Mouse (Mus musculus) stomach, embryonic 15.5 days (tissue): ENCODE results near the gene Agap3. TPM values are rescaled to one million over a fixed set of nuclear protein-coding genes. Genes with fewer than 3 reads are reported as not detected.

Experiments used
- ATAC-seq: fragments of 200-750 bp; cut with Nextera tagmentation; 2 replicates; pipeline ENCODE4 v1.8.0; 2017; ENCODE audit warnings: low read depth, moderate number of reproducible peaks, moderate TSS enrichment; ENCODE audit not compliant: insufficient read depth, low FRiP score
- H3K27ac ChIP-seq: fragments of 300-500 bp; sonication (generic); 2 replicates; pipeline ENCODE4 v1.5.1; 2015; ENCODE audit warnings: mild to moderate bottlenecking, inconsistent platforms
- H3K27me3 ChIP-seq: fragments of 300-500 bp; sonication (generic); replicated peaks from 2 replicates; pipeline ENCODE4 v1.6.1; 2015; ENCODE audit warnings: inconsistent platforms
- H3K36me3 ChIP-seq: fragments of 300-500 bp; sonication (generic); 2 replicates; pipeline ENCODE4 v1.6.1; 2015; ENCODE audit warnings: inconsistent platforms
- H3K4me1 ChIP-seq: fragments of 300-500 bp; sonication (generic); 2 replicates; pipeline ENCODE4 v1.6.1; 2015; ENCODE audit warnings: inconsistent platforms
- H3K4me2 ChIP-seq: fragments of 300-500 bp; sonication (generic); 2 replicates; pipeline ENCODE4 v1.6.1; 2015; ENCODE audit warnings: mild to moderate bottlenecking, inconsistent platforms
- H3K4me3 ChIP-seq: fragments of 300-500 bp; sonication (generic); replicated peaks from 2 replicates; pipeline ENCODE4 v1.5.1; 2015; ENCODE audit warnings: inconsistent platforms
- H3K9ac ChIP-seq: fragments of 300-500 bp; sonication (generic); 2 replicates; pipeline ENCODE4 v1.6.1; 2015; ENCODE audit warnings: inconsistent platforms
- H3K9me3 ChIP-seq: fragments of 300-500 bp; sonication (generic); 2 replicates; pipeline ENCODE4 v1.6.1; 2016; ENCODE audit warnings: inconsistent platforms
- WGBS: fragments of 180-500 bp; shearing (Covaris S2); methylation state at CpG from one replicate; pipeline ENCODE4 v1.1.7; 2015; 5-methylcytosine and 5-hydroxymethylcytosine counted together
- polyA plus RNA-seq: library from polyadenylated mRNA; unstranded; fragments of >200 nt; fragmentation: Nextera tagmentation; extraction: Ambion mirVana; gene quantifications from 2 replicates; pipeline ENCODE4 v1.2.1, GENCODE M21; 2015

Agap3 gene
- polyA plus RNA-seq, result 35.9 and 37.7 TPM in 2 replicates

DNA sequence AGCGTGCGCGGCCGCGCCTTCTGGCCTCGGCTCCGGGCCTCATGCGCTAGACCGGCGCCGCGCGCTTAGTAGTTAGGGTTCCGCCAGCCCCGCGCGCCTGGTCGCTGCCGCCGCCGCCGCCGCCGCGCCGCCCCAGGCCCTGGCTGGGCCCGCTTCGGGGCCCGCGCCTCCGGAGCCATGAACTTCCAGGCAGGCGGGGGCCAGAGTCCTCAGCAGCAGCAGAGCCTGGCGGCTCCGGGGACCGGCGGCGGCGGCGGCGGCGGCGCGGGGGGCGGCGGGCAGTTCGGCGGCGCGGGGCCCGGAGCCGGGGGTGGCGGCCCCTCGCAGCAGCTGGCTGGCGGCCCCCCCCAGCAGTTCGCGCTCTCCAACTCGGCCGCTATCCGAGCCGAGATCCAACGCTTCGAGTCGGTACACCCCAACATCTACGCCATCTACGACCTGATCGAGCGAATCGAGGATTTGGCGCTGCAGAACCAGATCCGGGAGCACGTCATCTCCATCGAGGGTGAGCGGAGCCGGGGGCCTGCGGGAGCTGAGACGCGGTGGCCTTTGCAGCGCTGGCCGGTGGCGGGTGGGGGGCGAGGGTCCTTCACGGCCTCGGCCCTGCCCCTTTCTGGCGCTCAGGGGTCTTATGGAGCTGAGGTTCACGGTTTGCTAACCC, at the start of gene Agap3:
Gene Agap3, plus strand, starts transcription at position 148 of the 661 bp plus-strand sequence.
- H3K4me2 ChIP-seq, result peak within 1 kb of the TSS; percentile 92
- ATAC-seq, result no peak
- no peaks in the 10 kb centered on the region for H3K27me3 ChIP-seq
- no peaks in the 10 kb centered on the region for H3K36me3 ChIP-seq
- H3K4me3 ChIP-seq, result peak within 1 kb of the TSS; percentile 86
- H3K4me1 ChIP-seq, result peaks cover 37% of the 10 kb centered on the region
- WGBS, result under 1% methylated on average over 83 of the region's 85 CpGs
- H3K27ac ChIP-seq, result peak within 1 kb of the TSS; percentile 90
- H3K9ac ChIP-seq, result peak within 1 kb of the TSS; percentile 92
- H3K9me3 ChIP-seq, result no peaks in the 10 kb centered on the region

DNA sequence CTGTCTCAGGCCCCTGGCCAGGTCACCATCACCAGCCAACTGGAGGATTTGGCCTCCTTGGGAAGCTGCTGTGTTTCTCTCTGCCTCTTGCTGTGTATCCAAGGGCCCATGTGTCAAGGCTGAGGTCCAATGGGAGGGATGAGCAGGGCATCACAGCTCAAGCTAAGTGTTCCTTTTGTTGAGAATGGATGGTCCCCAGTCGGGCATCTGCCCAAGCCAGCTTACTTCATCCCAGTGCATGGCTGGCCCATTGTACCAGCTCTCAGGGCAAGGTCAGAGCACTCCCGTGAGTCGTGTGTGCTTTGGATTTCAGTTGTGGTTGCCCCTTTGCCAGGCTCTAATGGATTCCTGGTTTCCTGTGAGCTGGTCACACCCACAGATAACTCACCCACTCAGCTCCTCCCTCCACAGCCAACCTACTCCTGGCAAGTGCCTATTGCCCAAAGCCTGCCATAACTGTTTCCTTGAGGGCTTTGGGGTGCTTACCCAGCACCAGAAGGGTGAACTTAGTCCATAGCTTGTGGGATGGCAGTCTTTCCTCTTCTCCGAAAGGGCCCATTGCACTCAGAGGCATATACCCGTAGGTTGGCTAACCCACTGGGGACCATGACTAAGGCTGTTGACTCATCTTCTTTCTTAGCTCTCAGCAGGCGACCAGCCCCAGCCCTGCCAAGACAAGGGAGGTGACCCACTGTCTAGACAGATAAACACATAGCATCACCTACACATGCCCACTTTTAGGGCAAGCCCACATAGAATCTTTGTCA, 47.2 kb upstream of the Agap3 start:
- WGBS, result 76% methylated on average over 6 of the region's 6 CpGs
- H3K4me3 ChIP-seq, result no peak overlapping the region
- peaks cover 16% of the 10 kb centered on the region for H3K36me3 ChIP-seq

DNA sequence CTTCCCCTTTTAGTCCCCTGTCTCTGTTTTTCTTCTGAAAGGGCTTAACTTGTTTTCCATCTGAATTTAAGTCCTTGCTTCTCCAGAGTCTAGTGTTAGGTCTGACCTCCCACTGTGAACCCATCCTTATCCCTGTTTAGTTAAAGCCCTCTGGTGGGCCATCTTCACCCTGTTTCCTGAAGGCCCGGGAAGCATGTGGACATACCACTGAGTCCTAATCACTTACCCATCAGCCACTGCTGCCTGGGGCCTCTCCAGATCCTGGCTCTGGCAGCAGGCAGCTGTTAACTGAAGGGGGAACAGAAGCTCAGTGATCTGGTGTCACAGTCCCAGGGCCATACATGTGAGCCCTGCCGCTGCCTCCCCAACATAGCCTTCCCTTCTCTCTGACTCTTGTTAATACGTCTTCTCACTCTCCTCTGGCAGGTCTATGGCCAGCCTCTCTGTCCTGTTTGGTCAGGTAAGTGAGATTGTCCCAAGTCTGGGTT, 46.5 kb upstream of the Agap3 start:
- WGBS, result 69% methylated on average over 3 of the region's 3 CpGs

More for the DNA sequence above, 47.2 kb upstream of the Agap3 start:
- no peak overlapping the region for H3K27ac ChIP-seq
- no peaks in the 10 kb centered on the region for H3K27me3 ChIP-seq
- no peak overlapping the region for H3K9ac ChIP-seq
- H3K4me1 ChIP-seq, result no peaks in the 10 kb centered on the region
- H3K4me2 ChIP-seq, result no peak overlapping the region
- H3K9me3 ChIP-seq, result no peaks in the 10 kb centered on the region
- ATAC-seq, result no peak

DNA sequence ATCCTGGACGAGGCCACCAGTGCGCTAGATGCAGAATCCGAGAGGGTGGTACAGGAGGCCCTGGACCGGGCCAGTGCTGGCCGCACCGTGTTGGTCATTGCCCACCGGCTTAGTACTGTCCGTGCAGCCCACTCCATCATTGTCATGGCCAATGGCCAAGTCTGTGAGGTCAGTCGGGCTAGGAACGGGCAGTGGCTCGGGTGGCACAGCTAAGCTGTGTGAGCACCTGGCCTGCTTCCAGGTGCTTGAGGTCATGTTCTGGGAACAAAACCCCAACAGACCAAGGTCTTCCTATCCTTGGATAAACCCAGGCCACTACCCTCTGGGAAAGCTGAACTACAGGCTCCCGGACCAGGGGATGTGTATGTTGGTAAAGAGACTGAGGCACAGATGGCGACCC, 43.3 kb upstream of the Agap3 start:
- H3K4me3 ChIP-seq, result no peak overlapping the region
- H3K27ac ChIP-seq, result no peak overlapping the region
- no peak overlapping the region for H3K4me2 ChIP-seq
- WGBS, result 88% methylated on average over 13 of the region's 13 CpGs
- 0 out of 2 replicates have a peak, but pooled peaks cover 2% of the 10 kb centered on the region for H3K4me1 ChIP-seq
- H3K27me3 ChIP-seq, result no peaks in the 10 kb centered on the region
- H3K9ac ChIP-seq, result no peak overlapping the region
- no peak for ATAC-seq
- peaks cover 11% of the 10 kb centered on the region for H3K36me3 ChIP-seq
- H3K9me3 ChIP-seq, result no peaks in the 10 kb centered on the region

More for the DNA sequence above, 46.5 kb upstream of the Agap3 start:
- no peak overlapping the region for H3K4me2 ChIP-seq
- H3K9me3 ChIP-seq, result no peaks in the 10 kb centered on the region
- ATAC-seq, result no peak
- no peaks in the 10 kb centered on the region for H3K27me3 ChIP-seq
- H3K27ac ChIP-seq, result no peak overlapping the region
- no peaks in the 10 kb centered on the region for H3K4me1 ChIP-seq
- no peak overlapping the region for H3K9ac ChIP-seq
- H3K4me3 ChIP-seq, result no peak overlapping the region
- H3K36me3 ChIP-seq, result peaks cover 16% of the 10 kb centered on the region

GRCm38 (mm10) chr5:24409466-24409865, 42.5 kb upstream of the Agap3 start:
- no peak for ATAC-seq
- Histone ChIP-seq H3K4me3 (no peak overlapping the region), H3K27ac (no peak overlapping the region), H3K9me3 (no peaks in the 10 kb centered on the region), H3K36me3 (peaks cover 6% of the 10 kb centered on the region; the same call in 1 of the 2 replicates), H3K4me2 (no peak overlapping the region), H3K27me3 (no peaks in the 10 kb centered on the region), H3K4me1 (0 out of 2 replicates have a peak, but pooled peaks cover 3% of the 10 kb centered on the region), H3K9ac (no peak overlapping the region)
- WGBS, result 92% methylated on average over 2 of the region's 2 CpGs

- no peaks in the 10 kb centered on the region for H3K27me3 ChIP-seq
- H3K36me3 ChIP-seq, result no peaks in the 10 kb centered on the region
- no peak overlapping the region for H3K9ac ChIP-seq
- no peaks in the 10 kb centered on the region for H3K9me3 ChIP-seq
- no peak overlapping the region for H3K4me3 ChIP-seq
- peaks cover 8% of the 10 kb centered on the region for H3K4me1 ChIP-seq
- no peak overlapping the region for H3K27ac ChIP-seq
- ATAC-seq, result no peak
- H3K4me2 ChIP-seq, result no peak overlapping the region
- 87% methylated on average over 2 of the region's 2 CpGs for WGBS
Measured at GRCm38 (mm10) chr5:24412063-24412462, 39.9 kb upstream of the Agap3 start.

DNA sequence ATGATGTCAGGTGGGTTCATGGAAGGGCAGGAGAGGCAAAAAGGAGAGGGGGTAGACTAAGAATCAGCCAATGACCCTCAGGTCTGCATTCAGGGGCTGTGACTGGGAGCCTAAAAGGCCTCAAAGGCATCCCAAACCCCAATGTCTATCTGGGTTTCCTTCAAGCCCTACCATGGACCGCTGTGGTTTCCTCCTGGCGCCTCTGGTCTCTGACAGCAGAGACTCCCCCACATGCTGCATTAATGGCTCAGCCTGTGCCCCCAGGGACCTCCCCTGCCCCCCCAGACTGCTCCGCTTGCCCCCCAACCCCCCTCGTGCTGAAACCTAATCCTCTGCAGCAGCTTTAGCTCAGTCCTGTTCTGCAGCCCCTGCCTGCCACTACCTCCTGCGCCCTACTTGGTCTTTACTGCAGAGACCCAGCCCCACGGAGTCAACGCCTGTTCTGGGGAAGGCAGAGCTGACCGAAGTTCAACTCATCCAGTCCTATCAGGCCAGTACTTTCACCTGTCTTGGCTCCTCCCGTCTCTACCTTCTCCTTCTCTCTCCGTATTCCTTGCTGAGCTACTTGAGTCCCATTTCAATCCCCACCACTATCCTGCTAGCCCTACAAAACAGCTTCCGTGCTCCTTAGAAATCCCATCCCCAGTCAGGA, 38.8 kb upstream of the Agap3 start, which contains the start of gene Asic3:
Gene Asic3, plus strand, starts transcription at position 351 of the 652 bp plus-strand sequence.
- H3K4me3 ChIP-seq, result no peak within 1 kb of the TSS
- H3K4me2 ChIP-seq, result no peak within 1 kb of the TSS
- peaks cover 8% of the 10 kb centered on the region for H3K4me1 ChIP-seq
- H3K27ac ChIP-seq, result no peak within 1 kb of the TSS
- no peak for ATAC-seq
- H3K27me3 ChIP-seq, result no peaks in the 10 kb centered on the region
- H3K9me3 ChIP-seq, result no peaks in the 10 kb centered on the region
- H3K9ac ChIP-seq, result no peak within 1 kb of the TSS
- H3K36me3 ChIP-seq, result no peaks in the 10 kb centered on the region; the same call in 1 of the 2 replicates
- 36% methylated on average over 11 of the region's 11 CpGs for WGBS

- Histone ChIP-seq H3K27me3 (no peaks in the 10 kb centered on the region), H3K36me3 (no peaks in the 10 kb centered on the region; the same call in 1 of the 2 replicates), H3K27ac (no peak overlapping the region), H3K9me3 (no peaks in the 10 kb centered on the region), H3K4me3 (no peak overlapping the region), H3K9ac (no peak overlapping the region), H3K4me2 (no peak overlapping the region), H3K4me1 (peaks cover 8% of the 10 kb centered on the region)
- 83% methylated on average over 13 of the region's 13 CpGs for WGBS
- no peak for ATAC-seq
Measured at GRCm38 (mm10) chr5:24413938-24414337, 38.0 kb upstream of the Agap3 start.

- Histone ChIP-seq H3K27ac (no peak overlapping the region), H3K4me1 (peaks cover 8% of the 10 kb centered on the region), H3K4me3 (no peak overlapping the region), H3K27me3 (no peaks in the 10 kb centered on the region), H3K4me2 (peak overlapping the region; percentile 33; the same call in 1 of the 2 replicates), H3K9me3 (no peaks in the 10 kb centered on the region), H3K9ac (no peak overlapping the region), H3K36me3 (peaks cover 12% of the 10 kb centered on the region)
- peak; percentile 32 for ATAC-seq
- WGBS, result 3% methylated on average over 21 of the region's 21 CpGs
Measured at GRCm38 (mm10) chr5:24416222-24416736, 35.7 kb upstream of the Agap3 start.

DNA sequence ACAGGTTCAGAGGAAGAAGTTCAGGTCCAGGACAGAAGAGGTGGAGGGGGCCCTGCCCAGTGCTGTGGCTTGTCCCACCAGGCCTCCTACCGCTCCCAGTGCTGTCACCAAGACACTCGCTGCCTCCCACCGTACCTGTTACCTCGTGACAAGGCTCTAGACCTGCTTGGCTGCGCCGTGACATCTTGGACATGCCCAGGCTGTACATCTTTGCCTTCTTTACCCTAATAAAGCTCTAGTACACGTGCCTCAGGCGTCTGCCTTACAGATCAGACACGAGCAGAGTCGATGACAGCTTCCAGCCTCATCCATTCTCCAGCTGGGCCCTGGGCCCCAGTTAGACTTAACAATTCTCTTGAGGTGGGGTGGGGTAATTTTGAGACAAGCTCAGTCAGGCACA, 34.4 kb upstream of the Agap3 start:
- Histone ChIP-seq H3K9me3 (no peaks in the 10 kb centered on the region), H3K4me3 (no peak overlapping the region), H3K27me3 (no peaks in the 10 kb centered on the region), H3K36me3 (peaks cover 13% of the 10 kb centered on the region), H3K27ac (no peak overlapping the region), H3K9ac (no peak overlapping the region), H3K4me1 (peaks cover 12% of the 10 kb centered on the region), H3K4me2 (no peak overlapping the region)
- no peak for ATAC-seq
- WGBS, result 90% methylated on average over 10 of the region's 10 CpGs

- H3K36me3 ChIP-seq, result peaks cover 13% of the 10 kb centered on the region
- H3K4me1 ChIP-seq, result peaks cover 17% of the 10 kb centered on the region
- H3K9ac ChIP-seq, result no peak overlapping the region
- H3K9me3 ChIP-seq, result no peaks in the 10 kb centered on the region
- H3K27me3 ChIP-seq, result no peaks in the 10 kb centered on the region
- no peak overlapping the region for H3K4me2 ChIP-seq
- 83% methylated on average over 9 of the region's 9 CpGs for WGBS
- no peak for ATAC-seq
- H3K27ac ChIP-seq, result no peak overlapping the region
- H3K4me3 ChIP-seq, result no peak overlapping the region
Measured at GRCm38 (mm10) chr5:24420381-24420780, 31.6 kb upstream of the Agap3 start.
